Mouse (Mus musculus) cerebellum, adult 11 months (tissue): ENCODE measurements around the gene Rbfox3.
A peak's percentile ranks its signal among the peaks of the same experiment; 100 is the strongest.

Source experiments
- DNase-seq: peaks from one replicate; pipeline ENCODE4 v3.0.0; 2022

Gene Rbfox3

GRCm38 (mm10) chr11:118467441-118468035 is 443.9 kb downstream of the Rbfox3 start:
- DNase-seq: no peak

- DNase-seq: no peak
Observed at GRCm38 (mm10) chr11:118460280-118460679, 451.1 kb downstream of the Rbfox3 start.

GRCm38 (mm10) chr11:118459536-118459935 is 451.9 kb downstream of the Rbfox3 start:
- no peak for DNase-seq

GRCm38 (mm10) chr11:118459051-118459450 is 452.3 kb downstream of the Rbfox3 start:
- DNase-seq: no peak

GRCm38 (mm10) chr11:118456937-118457336 is 454.5 kb downstream of the Rbfox3 start:
- DNase-seq: no peak

- DNase-seq: no peak
Observed at GRCm38 (mm10) chr11:118455788-118456187, 455.6 kb downstream of the Rbfox3 start.

GRCm38 (mm10) chr11:118453886-118454671 is 457.3 kb downstream of the Rbfox3 start:
- DNase-seq: no peak

GRCm38 (mm10) chr11:118452955-118453354 is 458.4 kb downstream of the Rbfox3 start:
- no peak for DNase-seq

- no peak for DNase-seq
Observed at GRCm38 (mm10) chr11:118451211-118451610, 460.2 kb downstream of the Rbfox3 start.

- no peak for DNase-seq
Observed at GRCm38 (mm10) chr11:118448385-118448784, 463.0 kb downstream of the Rbfox3 start.

GRCm38 (mm10) chr11:118447346-118447745 is 464.1 kb downstream of the Rbfox3 start:
- no peak for DNase-seq

GRCm38 (mm10) chr11:118445843-118446242 is 465.6 kb downstream of the Rbfox3 start:
- DNase-seq: peak; percentile 51

GRCm38 (mm10) chr11:118443201-118443970 is 468.0 kb downstream of the Rbfox3 start:
- DNase-seq: peak; percentile 51

- DNase-seq: no peak
Observed at GRCm38 (mm10) chr11:118442691-118443090, 468.7 kb downstream of the Rbfox3 start.
